Mouse (Mus musculus): ENCODE results near the gene Dhrs3.

Gene Dhrs3

DNA sequence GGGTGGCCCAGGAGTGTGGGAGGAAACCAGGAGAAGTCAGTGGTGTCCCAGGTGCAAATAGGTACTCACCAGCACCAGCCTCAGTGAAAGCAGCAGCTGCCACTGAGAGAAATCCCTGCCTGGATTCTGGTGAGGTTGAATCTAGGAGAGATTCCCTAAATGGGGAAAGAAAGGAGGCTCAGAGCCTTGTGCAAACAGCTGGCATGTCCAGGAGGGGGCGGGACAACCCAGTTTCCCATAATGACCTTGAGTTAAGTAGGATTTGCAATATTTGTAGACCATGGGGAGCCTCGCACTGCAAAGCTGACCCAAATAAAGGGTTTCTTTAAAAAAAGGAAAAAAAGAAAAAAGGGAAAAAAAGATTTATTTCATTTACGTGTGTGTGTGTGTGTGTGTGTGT, 3.7 kb downstream of the Dhrs3 start:
- no peak for DNase-seq (ENCODE audit: extremely low read depth, low read depth, low spot score)

DNA sequence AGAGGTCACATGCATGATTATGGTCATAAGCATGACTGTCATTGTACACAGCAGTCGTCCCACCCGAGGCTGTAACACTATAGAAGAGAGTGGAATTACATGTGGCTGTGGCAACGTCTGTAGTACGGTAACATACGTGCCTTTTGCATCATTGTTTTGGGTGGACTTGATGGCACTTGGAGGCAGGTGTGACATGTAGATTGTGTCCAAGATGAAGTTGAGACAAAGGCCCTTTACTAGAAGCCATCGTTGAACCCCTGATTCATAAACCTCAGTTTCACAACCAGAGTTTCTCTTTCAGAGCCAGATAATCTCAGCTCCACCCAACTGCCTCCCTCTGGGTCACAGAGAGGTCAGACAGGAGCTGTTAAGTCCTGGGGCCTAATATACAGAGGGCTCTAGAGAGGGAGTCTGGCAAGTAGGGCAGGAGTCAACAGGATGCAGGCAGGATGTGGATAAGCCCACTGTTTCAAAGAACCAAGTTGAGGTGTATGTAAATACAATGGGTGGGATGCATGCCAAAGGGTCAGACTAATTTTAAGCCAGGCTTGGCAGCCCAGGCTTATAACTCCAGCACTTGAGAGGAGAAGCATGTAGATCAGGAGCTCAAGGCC, 5.5 kb downstream of the Dhrs3 start:
- peak; percentile 91 for DNase-seq (ENCODE audit: extremely low read depth, low read depth, low spot score)

DNA sequence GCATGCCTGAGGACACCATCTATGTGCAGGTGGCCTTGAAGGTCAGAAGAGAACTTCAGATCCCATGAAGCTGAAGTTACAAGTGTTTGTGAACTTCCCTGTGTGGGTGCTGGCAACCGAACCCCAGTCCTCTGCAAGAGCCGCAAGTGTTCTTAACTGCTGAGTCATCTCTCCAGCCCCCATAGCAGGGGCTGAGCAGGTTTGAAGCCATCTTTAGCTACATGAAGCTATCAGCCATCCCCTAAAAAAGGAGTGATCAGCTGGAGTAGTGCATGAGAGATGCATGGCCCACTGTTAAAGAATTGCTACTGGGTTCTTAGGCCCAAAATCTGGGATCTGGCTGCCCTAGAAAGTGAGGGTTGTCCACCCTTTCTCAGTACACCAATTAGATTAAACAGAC, 6.1 kb downstream of the Dhrs3 start:
- DNase-seq (ENCODE audit: extremely low read depth, low read depth, low spot score): no peak

DNA sequence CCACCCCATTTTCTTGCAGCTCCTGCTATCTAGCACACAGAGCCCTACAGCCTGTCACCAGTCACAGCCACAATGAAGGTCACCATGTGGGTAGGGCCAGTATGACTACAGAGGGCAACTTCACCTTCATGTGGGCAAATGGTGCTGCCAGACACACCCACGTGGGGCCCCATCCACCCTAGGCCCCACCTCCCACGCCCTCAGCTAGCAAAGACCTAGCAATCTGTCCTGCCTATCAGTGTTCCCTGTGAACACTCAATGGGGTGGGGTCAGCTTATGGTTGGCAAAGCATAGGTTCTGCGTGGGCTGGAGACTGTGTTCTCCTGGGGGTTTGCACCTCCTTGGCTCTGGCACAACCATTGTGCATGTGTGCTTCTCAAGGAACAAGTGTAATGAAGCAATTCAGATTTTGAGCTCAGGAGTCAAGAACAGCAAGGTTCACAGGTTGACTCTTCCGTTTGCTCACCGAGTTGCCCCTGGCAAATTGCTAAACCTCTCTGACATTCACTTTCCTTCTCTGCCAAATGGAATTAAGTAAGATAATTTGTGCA, 9.0 kb downstream of the Dhrs3 start:
- peak; percentile 98 for DNase-seq (ENCODE audit: extremely low read depth, low read depth, low spot score)

DNA sequence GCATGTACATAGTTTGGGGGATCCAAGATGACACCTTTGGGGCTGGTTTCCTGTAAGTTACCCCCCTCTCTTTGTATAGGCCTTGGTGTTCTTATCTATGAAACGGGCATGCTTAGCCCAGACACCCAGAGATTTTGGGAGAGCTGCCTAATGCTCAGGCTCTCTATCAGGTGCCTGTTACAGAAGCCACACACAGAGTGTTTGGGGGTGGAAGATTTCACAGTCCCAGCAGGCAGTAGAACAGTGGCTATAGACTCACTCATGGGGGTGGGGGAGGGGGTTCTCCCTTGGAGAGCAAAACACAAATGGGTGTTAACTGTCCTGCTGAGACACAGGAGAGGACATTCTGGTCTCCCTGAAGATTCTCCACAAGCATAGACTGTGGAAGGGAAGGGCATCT, 10.5 kb downstream of the Dhrs3 start:
- DNase-seq (ENCODE audit: extremely low read depth, low read depth, low spot score): no peak

DNA sequence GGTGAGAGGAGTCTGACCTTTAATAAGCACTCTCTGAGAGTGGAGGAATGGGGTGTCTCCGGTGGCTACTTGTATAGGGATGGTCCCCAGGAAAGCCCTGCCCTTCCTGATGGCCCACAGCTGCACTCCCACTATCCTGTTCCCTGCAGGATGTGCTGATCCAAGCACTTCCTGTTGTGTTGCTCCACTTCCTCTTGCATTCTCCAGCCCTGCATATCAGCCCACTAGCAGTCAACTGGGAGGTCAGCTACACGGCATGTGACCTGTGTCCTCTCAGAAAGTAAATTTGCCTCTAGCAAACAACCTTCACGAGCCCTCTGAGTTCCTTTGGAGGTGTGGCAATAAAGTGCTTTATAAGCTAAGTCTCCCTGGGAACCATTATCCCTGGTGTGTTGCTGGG, 11.3 kb downstream of the Dhrs3 start:
- no peak for DNase-seq (ENCODE audit: extremely low read depth, low read depth, low spot score)

DNA sequence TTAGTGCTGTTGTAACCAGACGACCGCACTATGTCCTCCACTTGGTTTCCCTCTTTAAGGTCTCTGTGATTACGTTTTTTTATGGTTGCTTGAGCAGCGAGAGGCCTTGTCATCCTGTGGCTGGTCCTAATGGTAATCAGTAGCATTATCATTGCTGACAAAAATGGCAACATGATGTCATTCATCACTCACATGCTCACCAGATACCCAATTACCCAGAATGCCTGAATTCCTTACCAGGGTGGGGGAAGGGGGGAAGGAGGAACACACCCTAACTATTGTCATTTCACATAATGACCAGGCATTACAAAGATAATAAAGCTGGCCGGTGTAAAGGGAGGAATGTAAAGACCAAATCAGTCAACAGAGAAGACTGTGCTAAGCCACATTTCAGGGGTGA, 12.5 kb downstream of the Dhrs3 start:
- DNase-seq (ENCODE audit: extremely low read depth, low read depth, low spot score): no peak

DNA sequence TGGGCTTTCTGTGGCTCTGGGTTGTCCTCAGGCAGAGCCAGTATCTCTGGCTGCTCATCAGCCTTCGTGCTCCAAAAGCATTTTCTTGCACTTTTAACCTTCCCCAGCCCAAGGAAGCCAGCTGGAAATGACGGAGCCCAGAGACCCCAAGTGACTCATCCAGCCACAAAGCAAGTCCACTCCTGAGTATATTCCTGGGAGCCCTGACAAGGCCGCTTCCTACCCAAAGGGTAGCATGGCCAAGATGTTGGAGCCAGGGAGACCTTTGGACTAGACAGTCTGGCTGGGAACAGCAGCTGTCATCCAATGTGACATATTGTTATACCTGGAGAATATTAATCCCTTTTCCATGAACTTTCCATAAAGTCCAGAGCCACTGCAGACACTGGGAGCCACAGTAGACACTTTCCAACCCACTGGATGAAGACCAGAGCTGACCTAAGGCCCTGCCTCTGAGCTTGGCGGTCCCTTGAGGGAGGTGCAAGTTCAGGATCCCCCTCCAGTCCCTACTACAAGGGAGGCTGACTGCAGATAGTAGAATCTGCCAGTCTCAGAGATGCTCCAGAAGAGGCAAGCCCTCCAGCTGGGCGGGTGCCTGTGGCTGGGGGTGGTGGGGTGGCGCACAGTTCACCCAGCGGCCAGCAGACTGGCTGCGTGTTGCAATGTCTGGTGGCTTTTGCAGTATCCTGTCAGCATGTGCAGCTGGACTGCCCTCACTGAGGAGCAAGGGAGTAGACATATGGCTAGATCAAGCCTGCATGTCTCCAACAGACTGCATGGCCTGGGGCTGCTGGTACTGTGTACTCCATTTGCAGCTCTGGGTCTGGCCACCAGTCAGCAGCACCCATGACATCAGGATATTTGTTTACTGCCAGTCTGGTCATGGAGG, 13.6 kb downstream of the Dhrs3 start:
- no peak for DNase-seq (ENCODE audit: extremely low read depth, low read depth, low spot score)

DNA sequence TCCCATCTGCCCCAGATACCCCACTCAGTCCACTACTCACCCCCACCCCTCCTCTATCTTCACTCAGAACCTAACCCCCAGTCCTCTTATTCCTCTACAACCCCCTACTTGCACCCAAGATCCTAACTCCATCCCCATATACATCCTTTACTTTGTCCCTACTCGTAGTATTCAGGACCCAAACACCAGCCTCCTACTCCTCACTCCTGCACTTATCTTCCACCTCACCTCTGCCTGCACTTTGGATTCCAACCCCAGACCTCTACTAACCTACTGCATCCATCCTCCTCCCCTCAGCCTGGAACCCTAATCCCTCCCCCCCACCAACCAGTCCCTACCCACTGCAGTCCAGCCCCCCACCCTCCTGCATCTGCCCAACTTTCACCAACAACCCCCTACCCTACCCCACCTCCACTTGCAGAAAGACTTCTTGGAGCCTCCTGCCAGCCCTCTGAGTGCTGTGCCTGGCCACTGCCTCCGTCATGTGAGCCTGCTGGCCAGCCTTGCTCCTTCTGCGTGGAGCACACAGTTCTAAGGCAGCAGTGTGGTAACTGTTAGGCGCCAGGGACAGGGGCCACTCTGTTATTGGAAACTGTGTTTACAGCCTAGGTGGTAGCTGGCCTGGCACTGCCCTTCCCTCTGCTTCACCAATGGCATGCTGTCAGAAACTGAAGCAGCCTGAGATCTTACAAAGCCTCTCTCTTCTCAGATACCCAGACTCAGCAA, 14.5 kb downstream of the Dhrs3 start:
- DNase-seq (ENCODE audit: extremely low read depth, low read depth, low spot score): no peak

DNA sequence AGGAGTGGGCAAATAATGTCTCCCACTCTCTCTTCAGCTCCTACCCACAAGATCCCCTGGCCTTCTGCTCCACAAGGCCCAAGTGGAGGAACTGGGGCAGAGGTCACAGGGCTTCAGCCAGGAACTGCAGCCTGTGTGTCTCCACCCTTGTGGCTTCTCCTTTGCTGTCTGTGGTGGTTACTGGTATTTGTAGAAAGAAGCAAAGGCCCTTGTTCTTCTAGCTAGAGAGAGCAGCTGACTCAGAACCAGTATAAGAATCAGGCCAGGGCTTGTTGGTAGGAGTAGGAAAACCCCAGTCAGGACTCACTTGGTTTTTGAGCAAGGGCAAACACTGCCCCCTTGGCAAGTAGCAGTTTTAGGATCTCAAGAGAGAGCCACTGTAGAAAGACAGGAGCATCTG, 16.2 kb downstream of the Dhrs3 start:
- DNase-seq (ENCODE audit: extremely low read depth, low read depth, low spot score): no peak

DNA sequence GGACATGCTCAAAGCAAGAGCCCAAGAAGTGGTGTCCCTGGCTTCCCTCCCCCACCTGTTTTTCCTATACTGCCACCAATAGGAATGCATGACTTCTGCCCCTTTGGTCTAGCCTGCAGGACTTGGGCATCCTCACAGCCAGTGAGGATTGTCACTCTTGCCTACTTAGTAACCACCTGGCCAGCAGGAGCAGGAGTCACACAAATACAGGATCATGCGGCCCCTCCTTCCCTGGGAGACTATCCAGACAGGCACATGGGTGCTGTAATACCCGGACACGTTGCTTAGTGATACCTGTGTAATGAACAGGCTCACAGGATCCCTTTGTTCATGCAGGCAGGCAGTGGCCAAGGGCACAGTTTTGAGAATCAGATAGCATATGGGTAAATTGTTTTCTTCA, 17.7 kb downstream of the Dhrs3 start:
- DNase-seq (ENCODE audit: extremely low read depth, low read depth, low spot score): no peak

DNA sequence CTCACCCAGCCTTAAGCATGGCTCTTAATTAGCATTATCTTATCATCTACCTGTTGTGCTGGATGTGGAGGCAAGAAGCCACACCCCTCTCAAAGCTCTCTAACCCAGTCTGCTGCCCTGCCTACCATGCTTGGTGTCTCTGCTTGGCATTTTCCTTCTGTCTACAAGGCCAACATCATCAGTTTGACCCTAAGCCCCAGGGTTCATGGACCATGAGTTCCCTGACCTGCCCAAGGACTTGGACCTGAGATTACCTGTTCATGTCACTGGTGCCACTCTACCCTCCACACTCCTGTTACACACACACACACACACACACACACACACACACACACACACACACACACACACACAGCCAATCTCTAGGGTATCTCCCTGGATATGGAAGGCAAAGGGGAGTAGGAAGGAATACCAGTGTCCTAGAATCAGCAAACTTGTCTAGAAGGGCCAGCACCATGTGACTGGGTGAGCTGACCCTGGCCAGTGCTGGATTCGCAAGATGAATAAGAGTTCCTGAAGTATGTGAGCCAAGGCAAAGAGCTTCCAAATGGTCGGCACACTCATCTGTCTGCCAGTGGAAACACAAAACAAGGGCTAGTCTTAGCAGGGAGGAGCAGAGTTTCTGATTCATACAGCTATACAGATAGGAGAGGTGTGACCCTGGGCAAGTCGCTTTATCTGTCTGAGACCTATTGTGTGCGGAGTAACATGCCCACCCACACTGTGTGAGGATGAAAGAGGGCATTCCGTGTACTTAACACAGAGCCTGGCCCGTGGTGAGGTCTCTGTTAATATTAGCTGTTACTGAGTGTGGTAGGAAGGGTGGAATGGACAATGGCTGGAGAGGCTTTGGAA, 20.9 kb downstream of the Dhrs3 start:
- DNase-seq (ENCODE audit: extremely low read depth, low read depth, low spot score): no peak

DNA sequence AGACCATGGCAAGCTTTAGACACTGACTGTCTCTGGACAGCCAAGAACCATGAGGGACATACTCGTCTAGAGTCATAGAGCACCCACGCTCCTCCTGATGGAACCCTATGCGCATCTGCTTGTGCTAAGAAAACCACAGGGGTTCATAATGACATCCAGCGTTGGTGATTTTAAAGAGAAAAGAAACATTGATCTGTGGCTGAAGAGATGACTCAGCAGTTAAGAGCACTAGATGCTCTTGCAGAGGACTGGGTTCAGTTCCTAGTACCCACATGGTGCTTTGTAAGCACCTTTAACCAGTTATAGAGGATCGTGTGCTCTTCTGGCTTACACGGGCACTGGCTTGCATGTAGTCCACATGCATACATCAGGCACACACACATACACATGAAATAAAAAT, 23.9 kb downstream of the Dhrs3 start:
- DNase-seq (ENCODE audit: extremely low read depth, low read depth, low spot score): no peak

DNA sequence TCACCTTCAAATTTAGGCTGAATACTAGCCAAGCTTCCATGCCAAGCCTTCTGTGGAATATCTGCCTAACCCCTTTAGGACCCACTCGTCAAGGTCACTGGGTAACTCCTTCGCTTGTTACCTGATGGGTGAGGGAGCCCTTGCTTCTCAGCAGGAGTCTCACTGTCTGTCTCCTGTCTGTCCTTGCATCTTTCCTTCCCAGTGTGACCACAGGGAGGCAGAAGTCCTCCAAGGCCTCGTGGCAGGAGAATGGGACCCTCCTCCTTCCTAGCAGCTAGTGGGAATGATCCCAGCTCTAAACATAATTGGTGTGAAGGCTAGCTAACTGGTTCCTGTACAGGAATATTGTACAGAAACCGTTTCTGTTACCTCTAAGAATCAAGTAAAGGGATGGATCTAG, 24.5 kb downstream of the Dhrs3 start:
- DNase-seq (ENCODE audit: extremely low read depth, low read depth, low spot score): no peak

DNA sequence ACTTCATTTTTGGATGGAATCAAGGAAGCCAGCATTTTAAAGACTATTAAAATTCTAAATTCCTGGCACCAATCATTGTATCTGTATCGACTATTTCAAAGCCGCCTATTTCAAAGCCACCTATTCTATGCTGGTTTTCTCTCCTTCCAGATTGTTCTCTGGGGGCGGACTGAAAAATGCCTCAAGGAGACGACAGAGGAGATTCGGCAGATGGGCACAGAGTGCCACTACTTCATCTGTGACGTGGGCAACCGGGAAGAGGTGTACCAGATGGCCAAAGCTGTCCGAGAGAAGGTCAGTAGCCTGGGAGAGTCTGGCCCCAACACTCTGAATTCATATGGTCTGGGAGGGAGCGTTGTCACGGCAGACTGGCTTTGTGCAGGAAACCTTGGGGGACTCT, 25.9 kb downstream of the Dhrs3 start:
- no peak for DNase-seq (ENCODE audit: extremely low read depth, low read depth, low spot score)

DNA sequence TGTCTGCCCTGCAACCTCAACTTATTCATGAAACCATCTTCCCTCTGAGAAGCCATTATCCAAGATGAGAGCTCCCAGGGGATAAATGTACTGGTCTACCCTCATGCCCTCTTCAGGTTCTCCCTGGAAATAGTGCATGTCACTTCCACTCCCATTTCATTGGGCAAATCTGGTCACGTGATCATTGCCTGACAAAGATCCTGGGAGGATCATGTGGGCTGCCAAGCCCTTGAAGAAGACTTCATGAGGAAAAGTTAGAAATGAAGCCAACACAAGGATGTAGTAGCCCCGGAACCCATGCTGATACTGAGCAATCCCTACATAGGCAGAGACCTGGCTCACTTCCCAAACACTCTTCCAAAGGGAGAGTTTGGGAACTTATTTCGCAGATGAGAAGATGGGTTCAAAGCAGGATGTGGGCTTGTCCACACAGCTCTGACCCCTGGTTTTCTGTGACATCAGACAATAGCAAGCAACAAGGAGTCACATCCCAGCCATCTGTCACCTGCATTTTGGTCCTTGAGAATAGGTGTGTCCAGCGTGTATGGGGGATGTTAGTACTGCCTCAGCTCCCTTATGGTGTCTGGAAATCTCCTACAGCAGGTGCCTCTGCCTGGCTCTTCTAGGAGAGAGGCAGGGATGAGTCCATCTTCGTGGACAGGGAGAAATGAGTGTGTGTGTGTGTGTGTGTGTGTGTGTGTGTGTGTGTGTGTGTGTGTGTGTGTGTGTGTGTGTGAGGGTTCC, 36.2 kb downstream of the Dhrs3 start:
- DNase-seq (ENCODE audit: extremely low read depth, low read depth, low spot score): no peak

DNA sequence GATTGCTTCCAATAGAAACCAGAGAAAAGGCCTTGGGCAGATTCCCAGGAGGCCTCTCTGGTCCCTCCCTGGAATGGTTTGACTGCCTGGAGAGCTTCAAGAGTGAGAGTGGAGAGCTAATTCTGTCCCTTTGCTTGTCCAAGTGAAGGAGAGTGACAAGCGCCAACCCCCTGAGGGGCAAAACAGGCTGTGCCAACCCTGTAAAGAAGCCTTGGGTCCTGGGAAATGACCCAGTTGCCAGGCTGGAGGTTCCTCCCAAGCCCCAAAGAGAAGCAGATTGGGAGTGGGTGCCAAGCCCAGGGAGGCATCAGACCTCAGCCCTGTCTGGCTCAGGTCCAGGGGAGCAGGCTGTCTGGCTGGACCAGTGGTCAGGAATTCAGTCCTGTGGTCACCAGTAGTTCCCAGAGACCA, 37.2 kb downstream of the Dhrs3 start:
- DNase-seq (ENCODE audit: extremely low read depth, low read depth, low spot score): no peak

DNA sequence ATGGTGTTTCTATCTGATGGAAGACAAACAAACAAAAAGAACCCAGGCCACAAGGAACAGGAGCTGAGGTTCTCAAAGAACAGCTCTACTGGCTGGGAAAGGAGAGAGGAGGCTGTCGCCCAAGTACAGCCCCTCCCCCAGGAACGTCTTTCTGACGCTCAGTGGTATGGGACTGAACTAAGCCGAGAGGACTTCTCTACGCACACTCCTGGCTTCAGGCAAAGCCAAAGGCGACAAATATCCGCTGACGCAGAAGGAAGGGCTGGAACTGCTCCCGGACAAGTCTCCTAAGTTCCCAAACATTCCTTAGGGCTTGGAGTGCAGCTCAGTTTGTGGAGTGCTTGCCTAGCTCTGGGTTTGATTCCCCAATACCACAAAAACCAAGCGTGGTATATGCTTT, 37.7 kb downstream of the Dhrs3 start:
- no peak for DNase-seq (ENCODE audit: extremely low read depth, low read depth, low spot score)

DNA sequence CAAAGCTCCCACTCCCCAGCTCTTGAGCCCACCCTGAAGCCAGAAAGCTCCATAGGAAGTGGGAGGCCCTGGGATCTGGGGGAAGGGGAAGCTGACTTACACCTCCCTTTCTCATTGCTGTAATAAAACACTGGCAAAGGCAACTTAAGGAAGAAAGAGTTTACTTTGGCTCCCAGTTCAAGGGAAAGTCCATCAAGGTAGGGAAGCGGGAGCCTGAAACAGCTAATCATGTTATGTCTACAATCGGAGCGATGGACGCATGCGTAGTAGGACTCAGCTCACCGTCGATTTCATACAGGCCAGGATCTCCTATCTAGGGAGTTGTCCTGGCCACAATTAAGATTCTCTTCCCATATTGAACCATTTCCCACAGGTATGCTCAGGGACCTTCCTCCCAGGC, 38.5 kb downstream of the Dhrs3 start:
- no peak for DNase-seq (ENCODE audit: extremely low read depth, low read depth, low spot score)

DNA sequence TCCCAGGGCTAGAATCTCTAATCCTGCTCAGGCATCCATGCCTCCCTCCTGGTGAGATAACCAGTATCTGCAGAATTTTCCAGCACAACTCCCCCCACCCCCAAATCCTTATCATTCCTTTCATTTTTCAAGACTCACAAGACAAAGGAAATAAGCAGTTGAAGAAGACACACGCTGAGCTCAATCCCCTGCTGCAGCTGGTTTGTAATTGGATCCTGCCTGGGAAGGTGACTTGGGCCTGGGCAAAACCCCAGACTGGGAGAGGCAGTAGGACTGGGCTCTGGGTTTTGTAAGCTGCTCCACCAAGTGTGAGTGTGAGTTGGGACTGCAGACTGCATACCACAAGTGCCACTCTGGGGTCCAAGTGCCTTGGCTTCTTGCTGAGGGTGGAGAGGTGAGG, 41.9 kb downstream of the Dhrs3 start:
- DNase-seq (ENCODE audit: extremely low read depth, low read depth, low spot score): no peak
